Mouse (Mus musculus) CH12.LX (cell line): ENCODE measurements at regions not wholly inside any gene's neighbourhood (a gene's known extent, or its start where the extent isn't known, plus 50 kb on each side); places are given as distances from the start of the nearest gene placed in this dataset.

Source experiments
- DNase-seq: peaks from one replicate; pipeline ENCODE4 v3.0.0-alpha.2; 2013; ENCODE audit errors: extremely low read depth
- H3K27ac ChIP-seq: 2 replicates; pipeline ENCODE4 v1.5.1; 2012; ENCODE audit warnings: low read depth, mild to moderate bottlenecking, control low read depth, moderate library complexity; ENCODE audit not compliant: insufficient read depth
- H3K27me3 ChIP-seq: replicated peaks from 2 replicates; pipeline ENCODE3; 2012; ENCODE audit warnings: inconsistent platforms
- H3K36me3 ChIP-seq, 2 experiments: replicated peaks in 1 of 2; 2 replicates each; pipeline versions ENCODE3 to v1.6.1; 2012; ENCODE audit warnings: inconsistent platforms in 1 of 2, low read length in 1 of 2, mild to moderate bottlenecking in 1 of 2, mixed read lengths in 1 of 2, moderate library complexity in 1 of 2; ENCODE audit not compliant: control insufficient read depth in 1 of 2, insufficient read depth in 1 of 2
- H3K4me1 ChIP-seq, 2 experiments: 2 replicates each; pipeline ENCODE4 v1.6.1; 2012; ENCODE audit warnings: inconsistent platforms in 1 of 2, moderate library complexity in 1 of 2; ENCODE audit not compliant: insufficient read depth in 2 of 2, control insufficient read depth in 1 of 2
- H3K4me2 ChIP-seq: 2 replicates; pipeline ENCODE4 v1.6.1; 2012; ENCODE audit warnings: low read depth, mild to moderate bottlenecking, control low read depth; ENCODE audit not compliant: poor library complexity, insufficient read depth, severe bottlenecking
- H3K4me3 ChIP-seq, 3 experiments: fragments of 150-350 bp in 1 of 3; sonication (generic) in 1 of 3; replicated peaks in 1 of 3; 2 replicates each; pipeline versions ENCODE3 to v1.5.1; 2011 to 2012; ENCODE audit warnings: low read depth in 2 of 3, low read length in 2 of 3, mild to moderate bottlenecking in 2 of 3, moderate library complexity in 2 of 3, control low read depth in 1 of 3, improper control_type of control experiment in 1 of 3, inconsistent platforms in 1 of 3, mixed read lengths in 1 of 3; ENCODE audit not compliant: poor library complexity in 1 of 3
- H3K79me2 ChIP-seq: replicated peaks from 2 replicates; pipeline ENCODE4 v1.6.1; 2012; ENCODE audit warnings: mild to moderate bottlenecking, moderate library complexity; ENCODE audit not compliant: control insufficient read depth, poor library complexity, insufficient read depth, severe bottlenecking; ENCODE audit errors: extremely low read depth
- H3K9ac ChIP-seq: 2 replicates; pipeline ENCODE4 v1.6.1; 2012; ENCODE audit warnings: low read depth, mild to moderate bottlenecking, control low read depth, moderate library complexity; ENCODE audit not compliant: insufficient read depth
- H3K9me3 ChIP-seq: replicated peaks from 2 replicates; pipeline ENCODE3; 2012; ENCODE audit warnings: low read length, inconsistent platforms, mixed read lengths
- CTCF ChIP-seq, 2 experiments: IDR thresholded peaks in 1 of 2; conservative IDR thresholded peaks in 1 of 2; 2 replicates each; pipeline ENCODE4 v1.5.1; 2011 to 2012; ENCODE audit warnings: low read depth in 2 of 2, low read length in 2 of 2, improper control_type of control experiment in 1 of 2, inconsistent platforms in 1 of 2, mild to moderate bottlenecking in 1 of 2, moderate library complexity in 1 of 2
- ELF1 ChIP-seq: IDR thresholded peaks from 2 replicates; pipeline ENCODE4 v1.6.1; 2014; ENCODE audit warnings: low read depth, mild to moderate bottlenecking, inconsistent platforms, low read length, improper control_type of control experiment
- EP300 ChIP-seq: IDR thresholded peaks from 2 replicates; pipeline ENCODE4 v1.6.1; 2011; ENCODE audit warnings: low read length, improper control_type of control experiment
- MAZ ChIP-seq: IDR thresholded peaks from 2 replicates; pipeline ENCODE4 v1.6.1; 2012; ENCODE audit warnings: low read depth, mild to moderate bottlenecking, inconsistent platforms, low read length, improper control_type of control experiment, moderate library complexity
- MXI1 ChIP-seq: IDR thresholded peaks from 2 replicates; pipeline ENCODE4 v1.6.1; 2011; ENCODE audit warnings: mild to moderate bottlenecking, low read depth, low read length, improper control_type of control experiment
- NELFE ChIP-seq: IDR thresholded peaks from 2 replicates; pipeline ENCODE4 v1.6.1; 2011; ENCODE audit warnings: low read depth, low read length, improper control_type of control experiment
- RAD21 ChIP-seq: IDR thresholded peaks from 2 replicates; pipeline ENCODE4 v1.6.1; 2011; ENCODE audit warnings: low read depth, mild to moderate bottlenecking, low read length, improper control_type of control experiment, moderate library complexity
- SIN3A ChIP-seq: IDR thresholded peaks from 2 replicates; pipeline ENCODE4 v1.6.1; 2012; ENCODE audit warnings: low read length, improper control_type of control experiment, inconsistent platforms
- SMC3 ChIP-seq: IDR thresholded peaks from 2 replicates; pipeline ENCODE4 v1.6.1; 2011; ENCODE audit warnings: low read depth, low read length, improper control_type of control experiment
- ZC3H11A ChIP-seq: IDR thresholded peaks from 2 replicates; pipeline ENCODE4 v1.6.1; 2012; ENCODE audit warnings: low read depth, mild to moderate bottlenecking, inconsistent platforms, low read length, improper control_type of control experiment
- ZKSCAN1 ChIP-seq: IDR thresholded peaks from 2 replicates; pipeline ENCODE4 v1.6.1; 2012; ENCODE audit warnings: low read depth, inconsistent platforms, low read length, improper control_type of control experiment, borderline replicate concordance
- ZMIZ1 ChIP-seq: IDR thresholded peaks from 2 replicates; pipeline ENCODE4 v1.6.1; 2012; ENCODE audit warnings: low read depth, mild to moderate bottlenecking, inconsistent platforms, low read length, improper control_type of control experiment
- ZNF384 ChIP-seq: IDR thresholded peaks from 2 replicates; pipeline ENCODE4 v1.6.1; 2012; ENCODE audit warnings: low read depth, low read length, improper control_type of control experiment, inconsistent platforms
- dilution Hi-C: fragments of 300-500 bp; cut with MboI; formaldehyde crosslinking; loops from 2 replicates; pipeline ENCODE4 v1.14.3; 2020; ENCODE audit warnings: low sequenced_read_pairs; ENCODE audit not compliant: extremely low pct_unique_long_range_greater_than_20kb, extremely low pct_ligation_motif_present
- in situ Hi-C: fragments of 300-500 bp; cut with MboI; formaldehyde crosslinking; loops from 3 replicates; pipeline ENCODE4 v1.14.3; 2019; ENCODE audit warnings: low sequenced_read_pairs, low pct_ligation_motif_present, low pct_unique_long_range_greater_than_20kb, mixed read lengths

DNA sequence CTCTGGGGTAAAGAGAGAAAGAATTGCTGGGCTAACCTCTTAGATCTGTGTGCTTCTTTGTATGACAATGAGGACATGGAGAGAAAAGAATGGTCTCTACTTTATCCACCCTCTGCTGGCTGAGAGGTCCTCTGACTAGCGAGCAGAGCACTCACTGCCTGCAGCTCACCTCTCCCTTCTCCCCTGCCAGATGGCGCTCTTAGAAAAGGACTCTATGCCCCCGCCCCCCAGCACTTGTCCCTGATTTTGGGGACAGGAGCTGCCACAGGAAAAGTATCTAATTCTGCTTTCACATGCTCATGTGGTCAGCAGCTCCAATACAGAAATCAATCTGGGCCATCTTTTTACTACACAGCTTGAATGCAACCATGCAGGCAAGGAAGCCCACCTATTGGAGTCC, 237.1 kb upstream of the Nr4a3 start:
- no peak overlapping the region for H3K27ac ChIP-seq
- no peaks in the 10 kb centered on the region for H3K4me1 ChIP-seq
- H3K9me3 ChIP-seq, result no peaks in the 10 kb centered on the region
- DNase-seq, result no peak
- H3K27me3 ChIP-seq, result no peaks in the 10 kb centered on the region
- no peak overlapping the region for H3K4me3 ChIP-seq
- no peak overlapping the region for H3K4me2 ChIP-seq
- no peaks in the 10 kb centered on the region for H3K79me2 ChIP-seq
- H3K36me3 ChIP-seq, result no peaks in the 10 kb centered on the region
- dilution Hi-C loops, result no loop called here
- in situ Hi-C loops, result loop anchor here (25.0 kb wide), 2 partner anchors 371 to 604 kb away; no protein-coding TSS in a partner anchor
- H3K9ac ChIP-seq, result no peak overlapping the region
- TF ChIP-seq SIN3A (no peak), ZNF384 (no peak), MXI1 (no peak), EP300 (no peak), SMC3 (peak; percentile 21), ZKSCAN1 (no peak), ZC3H11A (no peak), CTCF (conservative IDR thresholded peaks at IDR 0.05 in 1 of 2, IDR thresholded peaks at IDR 0.05 in 1 of 2; ENCODE audit: low read depth in 2 of 2, low read length in 2 of 2) (peak in 1 of 2 experiments; percentile 34; a peak in 2 of 4 replicates), ZMIZ1 (no peak), RAD21 (no peak; the same call in none of the 2 replicates)

DNA sequence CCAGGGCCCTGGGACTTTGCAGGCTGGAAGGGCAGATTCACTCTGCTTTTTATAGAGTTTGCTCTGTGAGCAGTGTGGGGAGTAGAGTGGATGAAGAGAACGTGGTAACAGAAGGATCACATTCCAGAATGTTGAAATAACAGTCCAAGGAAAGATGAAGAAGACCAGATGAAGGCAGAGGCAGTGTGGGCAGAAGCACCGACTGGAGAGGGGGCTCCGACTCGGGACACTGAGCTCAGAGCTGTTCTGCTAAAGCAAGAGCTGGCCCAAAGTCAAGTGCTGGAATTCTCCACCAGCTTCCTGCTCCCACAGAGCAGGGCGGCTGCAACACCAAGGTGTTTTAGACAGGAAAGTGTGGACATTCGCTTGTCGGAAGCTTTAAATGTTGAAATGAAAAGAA, 230.9 kb upstream of the Nr4a3 start:
- Histone ChIP-seq H3K4me3 (no peak overlapping the region), H3K27ac (no peak overlapping the region), H3K9me3 (no peaks in the 10 kb centered on the region), H3K9ac (no peak overlapping the region), H3K27me3 (no peaks in the 10 kb centered on the region), H3K79me2 (no peaks in the 10 kb centered on the region), H3K36me3 (no peaks in the 10 kb centered on the region), H3K4me1 (peaks cover 0 to 15% of the 10 kb centered on the region in 2 experiments; a peak in 2 of 4 replicates), H3K4me2 (no peak overlapping the region)
- no peak for DNase-seq
- in situ Hi-C loops (loop anchor here (25.0 kb wide), 2 partner anchors 377 to 598 kb away; no protein-coding TSS in a partner anchor), dilution Hi-C loops (no loop called here)
- TF ChIP-seq NELFE (no peak), RAD21 (no peak), MAZ (no peak), ELF1 (no peak), SIN3A (no peak)
